Mouse (Mus musculus) heart, embryonic 15.5 days (tissue): ENCODE data around the gene Gm11172. TPM values are rescaled to one million over a fixed set of nuclear protein-coding genes. Genes with fewer than 3 reads are reported as not detected.
A peak's percentile ranks its signal among the peaks of the same experiment; 100 is the strongest.

Source experiments
- ATAC-seq: fragments of 200-750 bp; cut with Nextera tagmentation; replicated peaks from 2 replicates; pipeline ENCODE4 v1.8.0; 2017; ENCODE audit warnings: low read depth, moderate TSS enrichment; ENCODE audit not compliant: insufficient number of reproducible peaks, insufficient read depth, low FRiP score
- H3K27ac ChIP-seq: fragments of 300-500 bp; sonication (generic); 2 replicates; pipeline ENCODE4 v1.5.1; 2015; ENCODE audit warnings: mild to moderate bottlenecking, inconsistent platforms
- H3K27me3 ChIP-seq: fragments of 300-500 bp; sonication (generic); 2 replicates; pipeline ENCODE4 v1.6.1; 2015; ENCODE audit warnings: inconsistent platforms
- H3K36me3 ChIP-seq: fragments of 300-500 bp; sonication (generic); 2 replicates; pipeline ENCODE4 v1.6.1; 2015; ENCODE audit warnings: mild to moderate bottlenecking, inconsistent platforms
- H3K4me1 ChIP-seq: fragments of 300-500 bp; sonication (generic); replicated peaks from 2 replicates; pipeline ENCODE4 v1.6.1; 2015; ENCODE audit warnings: inconsistent platforms
- H3K4me2 ChIP-seq: fragments of 300-500 bp; sonication (generic); 2 replicates; pipeline ENCODE4 v1.6.1; 2015; ENCODE audit warnings: inconsistent platforms, mild to moderate bottlenecking, moderate library complexity
- H3K4me3 ChIP-seq: fragments of 300-500 bp; sonication (generic); 2 replicates; pipeline ENCODE4 v1.5.1; 2015; ENCODE audit warnings: mild to moderate bottlenecking, inconsistent platforms
- H3K9ac ChIP-seq: fragments of 300-500 bp; sonication (generic); 2 replicates; pipeline ENCODE4 v1.6.1; 2015; ENCODE audit warnings: mild to moderate bottlenecking, inconsistent platforms
- H3K9me3 ChIP-seq: fragments of 300-500 bp; sonication (generic); replicated peaks from 2 replicates; pipeline ENCODE4 v1.6.1; 2016; ENCODE audit warnings: inconsistent platforms
- WGBS: fragments of 180-500 bp; shearing (Covaris S2); methylation state at CpG from one replicate; pipeline ENCODE4 v1.1.7; 2015; ENCODE audit warnings: mixed read lengths; 5-methylcytosine and 5-hydroxymethylcytosine counted together
- polyA plus RNA-seq: library from polyadenylated mRNA; unstranded; fragments of >200 nt; fragmentation: Nextera tagmentation; extraction: Ambion mirVana; gene quantifications from 2 replicates; pipeline ENCODE4 v1.2.1, GENCODE M21; 2015

Gene Gm11172
- not detected in 2 replicates for polyA plus RNA-seq

DNA sequence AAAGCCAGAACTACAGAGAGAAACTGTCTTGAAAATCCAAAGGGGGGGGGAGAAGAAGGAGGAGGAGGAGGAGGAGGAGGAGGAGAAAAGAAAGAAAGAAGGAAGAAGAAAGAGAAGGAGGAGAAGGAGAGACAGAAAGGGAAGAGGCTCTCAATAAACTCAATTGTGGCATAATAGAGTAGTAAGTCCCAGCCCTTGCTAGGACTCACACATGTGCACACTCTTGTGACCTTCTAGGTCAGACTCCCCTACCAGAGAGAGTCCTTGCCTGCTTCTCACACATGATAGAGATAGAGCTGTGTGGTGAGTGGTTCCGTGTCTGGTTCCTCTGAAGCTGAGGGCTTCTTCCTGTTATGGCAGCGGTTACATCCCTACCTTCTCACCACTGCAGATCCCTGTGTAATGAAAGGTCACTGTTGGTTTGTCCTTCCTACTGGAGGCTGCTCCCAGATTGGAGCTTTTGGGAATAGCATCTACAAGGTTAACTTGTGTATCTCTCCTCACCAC lies at the start of gene Gm11172:
TSS of gene Gm11172 (plus strand) at position 51 of the 507 bp plus-strand sequence.
- 58% methylated on average over 2 of the region's 2 CpGs for WGBS
- H3K36me3 ChIP-seq: no peaks in the 10 kb centered on the region
- H3K9ac ChIP-seq: no peak within 1 kb of the TSS
- H3K4me2 ChIP-seq: no peak within 1 kb of the TSS
- no peaks in the 10 kb centered on the region for H3K9me3 ChIP-seq
- no peaks in the 10 kb centered on the region for H3K27me3 ChIP-seq
- H3K4me1 ChIP-seq: peaks cover 14% of the 10 kb centered on the region
- H3K4me3 ChIP-seq: no peak within 1 kb of the TSS
- no peak within 1 kb of the TSS for H3K27ac ChIP-seq
- ATAC-seq: no peak

GRCm38 (mm10) chr16:10763540-10764264 lies 49.0 kb upstream of the Gm11172 start:
- no peak for ATAC-seq
- no peak overlapping the region for H3K27ac ChIP-seq
- no peaks in the 10 kb centered on the region for H3K9me3 ChIP-seq
- H3K4me1 ChIP-seq: peaks cover 8% of the 10 kb centered on the region; the same call in 1 of the 2 replicates
- 0 out of 2 replicates have a peak, but pooled peaks cover 6% of the 10 kb centered on the region for H3K27me3 ChIP-seq
- no peak overlapping the region for H3K9ac ChIP-seq
- H3K4me3 ChIP-seq: no peak overlapping the region
- H3K36me3 ChIP-seq: no peaks in the 10 kb centered on the region
- no peak overlapping the region for H3K4me2 ChIP-seq
- WGBS: 43% methylated on average over 6 of the region's 6 CpGs

DNA sequence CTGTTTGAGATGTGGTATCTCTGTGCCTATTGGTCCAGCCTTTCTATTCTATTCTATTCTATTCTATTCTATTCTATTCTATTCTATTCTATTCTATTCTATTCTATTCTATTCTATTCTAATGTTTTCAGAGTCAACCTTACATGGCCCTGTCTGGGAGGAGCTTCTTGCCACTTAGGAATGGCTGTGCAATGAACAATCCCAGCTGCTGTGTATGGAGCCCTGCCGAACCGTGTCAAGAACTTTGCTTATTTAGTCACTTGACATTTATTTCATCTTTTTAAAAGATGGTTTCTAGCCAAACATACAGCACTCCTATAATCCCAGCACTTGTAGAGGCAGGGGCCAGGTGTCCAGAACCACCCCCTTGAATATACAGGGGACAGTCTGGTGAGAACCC lies 48.4 kb upstream of the Gm11172 start:
- Histone ChIP-seq H3K9me3 (no peaks in the 10 kb centered on the region), H3K27ac (no peak overlapping the region), H3K36me3 (no peaks in the 10 kb centered on the region), H3K27me3 (0 out of 2 replicates have a peak, but pooled peaks cover 8% of the 10 kb centered on the region), H3K9ac (no peak overlapping the region), H3K4me2 (no peak overlapping the region), H3K4me1 (peaks cover 10% of the 10 kb centered on the region), H3K4me3 (no peak overlapping the region)
- WGBS: 41% methylated on average over 2 of the region's 2 CpGs
- no peak for ATAC-seq

DNA sequence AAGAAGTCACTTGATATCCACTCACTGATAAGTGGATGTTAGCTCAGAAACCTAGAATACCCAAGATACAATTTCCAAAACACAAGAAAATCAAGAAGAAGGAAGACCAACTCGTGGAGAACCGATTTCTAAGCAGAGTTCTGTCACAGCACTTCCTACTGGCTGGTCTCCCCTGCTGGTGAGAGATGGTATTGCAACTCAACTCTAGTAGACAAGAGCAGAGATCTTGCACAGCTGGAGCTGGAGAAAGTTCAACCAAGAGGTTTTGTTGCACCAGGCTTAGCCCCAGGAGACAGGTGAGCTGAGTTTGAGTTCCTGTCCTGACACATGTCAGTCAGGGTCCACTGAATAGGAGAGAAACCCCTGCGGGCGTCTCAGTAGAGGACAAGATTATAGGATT lies 45.6 kb upstream of the Gm11172 start:
- Histone ChIP-seq H3K4me1 (peaks cover 22% of the 10 kb centered on the region), H3K27me3 (0 out of 2 replicates have a peak, but pooled peaks cover 8% of the 10 kb centered on the region), H3K4me2 (no peak overlapping the region), H3K36me3 (no peaks in the 10 kb centered on the region), H3K4me3 (no peak overlapping the region), H3K9me3 (no peaks in the 10 kb centered on the region), H3K9ac (no peak overlapping the region), H3K27ac (no peak overlapping the region)
- 46% methylated on average over 4 of the region's 4 CpGs for WGBS
- no peak for ATAC-seq

- Histone ChIP-seq H3K4me3 (no peak overlapping the region), H3K27me3 (0 out of 2 replicates have a peak, but pooled peaks cover 6% of the 10 kb centered on the region), H3K4me2 (no peak overlapping the region), H3K9ac (no peak overlapping the region), H3K36me3 (no peaks in the 10 kb centered on the region), H3K9me3 (no peaks in the 10 kb centered on the region), H3K4me1 (peaks cover 22% of the 10 kb centered on the region), H3K27ac (no peak overlapping the region)
- no peak for ATAC-seq
- WGBS: 54% methylated on average over 9 of the region's 9 CpGs
Measured at GRCm38 (mm10) chr16:10768821-10769220, 43.9 kb upstream of the Gm11172 start.

GRCm38 (mm10) chr16:10769661-10770060 lies 43.1 kb upstream of the Gm11172 start:
- 0 out of 2 replicates have a peak overlapping the region, but pooled peaks have one; percentile 5 for H3K4me2 ChIP-seq
- WGBS: 40% methylated on average over 2 of the region's 2 CpGs
- H3K4me1 ChIP-seq: peaks cover 26% of the 10 kb centered on the region
- H3K27me3 ChIP-seq: 0 out of 2 replicates have a peak, but pooled peaks cover 4% of the 10 kb centered on the region
- H3K9me3 ChIP-seq: no peaks in the 10 kb centered on the region
- no peak for ATAC-seq
- 0 out of 2 replicates have a peak overlapping the region, but pooled peaks have one; percentile 2 for H3K27ac ChIP-seq
- H3K36me3 ChIP-seq: no peaks in the 10 kb centered on the region
- no peak overlapping the region for H3K4me3 ChIP-seq
- peak overlapping the region; percentile 25; the same call in 1 of the 2 replicates for H3K9ac ChIP-seq

- Histone ChIP-seq H3K9me3 (no peaks in the 10 kb centered on the region), H3K4me2 (no peak overlapping the region), H3K4me1 (peaks cover 28% of the 10 kb centered on the region), H3K36me3 (no peaks in the 10 kb centered on the region), H3K27me3 (0 out of 2 replicates have a peak, but pooled peaks cover 4% of the 10 kb centered on the region), H3K9ac (no peak overlapping the region), H3K4me3 (no peak overlapping the region), H3K27ac (0 out of 2 replicates have a peak overlapping the region, but pooled peaks have one; percentile 20)
- ATAC-seq: 0 out of 2 replicates have a peak, but pooled peaks have one; percentile 15
- 34% methylated on average over 4 of the region's 4 CpGs for WGBS
Measured at GRCm38 (mm10) chr16:10770531-10771325, 42.0 kb upstream of the Gm11172 start.

GRCm38 (mm10) chr16:10771769-10772510 lies 40.8 kb upstream of the Gm11172 start:
- Histone ChIP-seq H3K36me3 (no peaks in the 10 kb centered on the region), H3K4me2 (no peak overlapping the region), H3K27ac (0 out of 2 replicates have a peak overlapping the region, but pooled peaks have one; percentile 9), H3K27me3 (0 out of 2 replicates have a peak, but pooled peaks cover 4% of the 10 kb centered on the region), H3K4me3 (no peak overlapping the region), H3K4me1 (peaks cover 28% of the 10 kb centered on the region), H3K9me3 (no peaks in the 10 kb centered on the region), H3K9ac (no peak overlapping the region)
- 68% methylated on average over 19 of the region's 19 CpGs for WGBS
- no peak for ATAC-seq

DNA sequence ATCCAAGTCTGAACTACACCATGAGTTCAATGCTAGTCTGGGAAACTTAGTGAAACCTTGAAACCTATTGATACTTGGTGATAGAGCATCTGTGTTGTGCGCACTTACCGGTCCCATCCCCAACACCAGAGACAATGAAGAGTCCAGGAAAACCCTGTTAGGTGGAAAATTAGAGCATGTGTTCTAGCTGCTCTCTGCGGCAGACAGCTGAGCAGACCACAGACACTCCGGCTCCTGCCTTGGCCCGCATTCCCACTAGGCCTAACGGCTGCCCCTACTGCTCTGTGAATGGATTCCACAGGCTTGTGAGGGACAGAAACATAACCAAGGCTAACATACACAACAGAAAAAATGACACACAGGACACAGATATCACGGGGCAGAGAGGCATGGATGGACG lies 39.2 kb upstream of the Gm11172 start:
- no peak overlapping the region for H3K9ac ChIP-seq
- WGBS: 73% methylated on average over 8 of the region's 8 CpGs
- no peak for ATAC-seq
- H3K4me3 ChIP-seq: no peak overlapping the region
- no peaks in the 10 kb centered on the region for H3K9me3 ChIP-seq
- H3K4me1 ChIP-seq: peaks cover 38% of the 10 kb centered on the region
- H3K36me3 ChIP-seq: no peaks in the 10 kb centered on the region
- no peak overlapping the region for H3K4me2 ChIP-seq
- H3K27me3 ChIP-seq: 0 out of 2 replicates have a peak, but pooled peaks cover 4% of the 10 kb centered on the region
- H3K27ac ChIP-seq: no peak overlapping the region

GRCm38 (mm10) chr16:10774726-10775125 lies 38.0 kb upstream of the Gm11172 start:
- no peak overlapping the region for H3K9ac ChIP-seq
- ATAC-seq: no peak

More at GRCm38 (mm10) chr16:10774726-10775125, 38.0 kb upstream of the Gm11172 start:
- Histone ChIP-seq H3K27me3 (no peaks in the 10 kb centered on the region), H3K4me2 (no peak overlapping the region), H3K27ac (no peak overlapping the region), H3K4me1 (peaks cover 31% of the 10 kb centered on the region), H3K36me3 (no peaks in the 10 kb centered on the region), H3K9me3 (no peaks in the 10 kb centered on the region), H3K4me3 (no peak overlapping the region)
- WGBS: 44% methylated on average over 4 of the region's 4 CpGs
